Mouse (Mus musculus) liver, postnatal 0 days (tissue): ENCODE measurements around the gene Csk.
A peak's percentile ranks its signal among the peaks of the same experiment; 100 is the strongest.

ENCODE experiments used
- CTCF ChIP-seq: sonication (generic); IDR thresholded peaks from 2 replicates; pipeline ENCODE4 v1.5.1; 2016; ENCODE audit warnings: antibody characterized with exemption, low read depth
- EP300 ChIP-seq: IDR thresholded peaks from 2 replicates; pipeline ENCODE4 v1.6.1; 2016; ENCODE audit warnings: antibody characterized with exemption, low read depth, mild to moderate bottlenecking

GRCm38 (mm10) chr9:57640384-57640783, 13.0 kb downstream of the Csk start:
- TF ChIP-seq CTCF (no peak), EP300 (peak; percentile 10; the same call in 1 of the 2 replicates)
